Mouse (Mus musculus): ENCODE measurements around the gene Aox4. TPM values are rescaled to one million over a fixed set of nuclear protein-coding genes. Genes with fewer than 3 reads are reported as not detected.

Gene Aox4
- polyA plus RNA-seq, 1 experiment, result 1.0 TPM

DNA sequence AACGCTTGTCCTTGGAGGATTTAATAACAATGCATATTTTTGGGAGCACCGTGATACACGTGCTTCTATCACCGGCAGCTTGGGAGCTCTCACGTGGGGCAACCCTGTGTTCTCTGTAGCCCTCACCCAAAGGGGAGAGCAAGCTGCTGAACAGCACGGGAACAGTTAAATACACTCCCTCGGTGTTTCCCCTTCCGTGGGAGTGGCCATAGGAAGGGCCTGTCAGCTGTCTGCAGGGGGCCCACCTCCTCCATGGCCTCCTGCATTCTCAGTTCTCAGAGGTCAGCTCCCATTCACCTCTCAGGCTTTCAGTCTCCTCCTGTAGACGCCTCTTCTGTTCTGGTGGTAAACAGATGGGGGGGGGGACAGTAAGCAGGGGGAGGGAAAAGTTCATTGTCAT lies 65.7 kb downstream of the Aox4 start:
- H3K4me1 ChIP-seq (ENCODE audit: control insufficient read depth, insufficient read depth, low read length), result no peaks in the 10 kb centered on the region
- H3K27ac ChIP-seq (ENCODE audit: insufficient read depth, low read length), result no peak overlapping the region
- no peak for TF ChIP-seq POLR2A (IDR thresholded peaks at IDR 0.05; ENCODE audit: extremely low read depth, insufficient read depth, low read length)
- H3K4me3 ChIP-seq (ENCODE audit: insufficient read depth, low read length), result no peak overlapping the region

DNA sequence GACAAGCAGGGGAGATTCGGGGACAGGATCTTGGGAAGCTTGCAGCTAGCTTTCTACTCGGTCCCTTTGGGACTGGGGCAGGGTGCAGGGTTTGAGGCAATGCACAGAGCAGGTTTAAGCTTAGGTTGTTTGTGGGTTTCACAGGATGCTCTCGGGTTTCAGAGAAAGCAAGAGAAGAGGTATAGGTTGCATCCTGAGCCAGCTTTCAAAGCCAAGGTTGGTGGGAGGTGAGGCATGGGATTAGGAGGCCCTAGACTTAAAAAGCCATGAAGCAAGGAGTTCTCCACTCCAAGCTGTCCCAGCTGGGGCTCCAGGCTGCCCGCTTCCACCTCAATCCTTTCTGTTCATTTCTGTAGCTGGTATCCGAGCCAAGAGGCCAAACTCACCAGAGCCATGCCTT lies 67.8 kb downstream of the Aox4 start, which contains the start of gene Aox2:
Aox2 (plus strand) TSS at position 301 of the 400 bp plus-strand sequence.
- Histone ChIP-seq H3K27ac (ENCODE audit: insufficient read depth, low read length) (no peak within 1 kb of the TSS), H3K4me1 (ENCODE audit: control insufficient read depth, insufficient read depth, low read length) (no peaks in the 10 kb centered on the region), H3K4me3 (ENCODE audit: insufficient read depth, low read length) (no peak within 1 kb of the TSS)
- TF ChIP-seq CTCF (IDR thresholded peaks at IDR 0.05; ENCODE audit: extremely low read depth, insufficient read depth, low read length) (no peak), POLR2A (IDR thresholded peaks at IDR 0.05; ENCODE audit: extremely low read depth, insufficient read depth, low read length) (no peak)

DNA sequence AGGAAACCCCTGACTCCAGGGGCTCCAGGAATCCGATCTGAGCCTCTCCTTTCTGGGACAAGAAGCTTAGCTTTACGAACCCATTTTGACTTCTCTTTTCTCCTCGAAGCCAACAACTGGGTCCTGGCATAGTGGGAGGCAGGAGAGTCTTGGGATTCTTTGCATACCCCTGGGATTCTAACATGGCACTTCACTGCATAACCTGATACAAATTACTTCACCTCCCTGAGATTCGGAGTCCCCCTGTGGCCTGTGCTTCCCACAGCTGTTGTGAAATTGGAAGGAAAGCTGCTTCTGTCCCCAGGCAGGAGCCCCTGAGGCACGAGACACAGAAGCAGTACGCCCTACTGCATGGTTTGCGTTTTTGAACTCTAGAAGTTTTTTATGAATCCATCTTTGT lies 68.3 kb downstream of the Aox4 start:
- Histone ChIP-seq H3K4me1 (ENCODE audit: control insufficient read depth, insufficient read depth, low read length) (no peaks in the 10 kb centered on the region), H3K27ac (ENCODE audit: insufficient read depth, low read length) (no peak overlapping the region), H3K4me3 (ENCODE audit: insufficient read depth, low read length) (no peak overlapping the region)
- TF ChIP-seq CTCF (IDR thresholded peaks at IDR 0.05; ENCODE audit: extremely low read depth, insufficient read depth, low read length), result no peak
- TF ChIP-seq POLR2A (IDR thresholded peaks at IDR 0.05; ENCODE audit: extremely low read depth, insufficient read depth, low read length), result no peak

DNA sequence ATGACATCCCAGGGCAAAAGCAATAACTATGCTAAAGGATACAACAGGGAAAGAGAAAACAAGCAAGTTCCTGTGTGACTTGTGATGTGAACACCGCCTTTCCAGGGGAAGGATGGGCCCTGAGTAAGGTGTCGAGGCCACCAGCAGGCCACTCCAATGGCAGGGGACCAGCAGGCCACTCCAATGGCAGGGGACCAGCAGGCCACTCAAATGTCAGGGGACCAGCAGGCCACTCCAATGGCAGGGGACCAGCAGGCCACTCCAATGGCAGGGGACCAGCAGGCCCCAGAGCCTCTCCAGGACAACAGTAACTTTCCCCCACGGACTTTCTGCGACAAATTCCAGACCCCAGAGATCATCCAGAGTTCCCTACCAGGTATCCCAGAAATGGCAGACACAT lies 70.2 kb downstream of the Aox4 start:
- no peaks in the 10 kb centered on the region; the same call in 1 of the 2 replicates for H3K4me1 ChIP-seq (ENCODE audit: control insufficient read depth, insufficient read depth, low read length)
- TF ChIP-seq POLR2A (IDR thresholded peaks at IDR 0.05; ENCODE audit: extremely low read depth, insufficient read depth, low read length) (no peak), CTCF (IDR thresholded peaks at IDR 0.05; ENCODE audit: extremely low read depth, insufficient read depth, low read length) (no peak)
- H3K27ac ChIP-seq (ENCODE audit: insufficient read depth, low read length), result no peak overlapping the region
- H3K4me3 ChIP-seq (ENCODE audit: insufficient read depth, low read length), result no peak overlapping the region

DNA sequence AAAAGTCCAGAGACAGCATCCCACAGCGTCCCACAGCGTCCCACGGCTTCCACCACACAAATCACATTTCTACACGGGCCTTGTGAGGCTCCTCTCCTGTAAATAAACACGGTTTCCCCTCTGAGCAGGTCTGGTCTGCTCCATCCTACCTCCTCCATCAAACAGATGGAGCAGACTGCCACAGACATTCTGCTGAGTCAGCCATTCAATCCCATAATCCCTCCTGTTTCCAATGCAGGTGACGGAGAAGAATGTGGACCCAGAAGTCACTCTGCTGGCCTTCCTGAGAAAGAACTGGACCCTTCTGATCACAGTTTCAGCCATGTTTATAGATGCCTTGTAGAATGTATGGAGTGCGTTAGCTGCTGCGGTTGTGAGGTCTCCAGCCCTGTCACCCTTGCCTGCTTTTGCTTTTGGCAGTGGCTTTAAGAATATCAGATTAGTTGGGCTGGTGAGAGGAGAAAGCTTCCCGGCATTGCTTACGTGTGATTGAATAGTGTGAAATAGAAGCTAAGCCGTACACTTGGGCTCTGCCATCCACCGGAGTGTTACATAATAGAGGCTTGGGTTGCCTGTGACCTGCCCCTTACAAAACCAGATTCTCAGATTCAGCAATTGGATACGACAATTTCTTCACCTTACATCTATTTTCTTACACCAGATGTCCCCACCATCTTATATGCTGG lies 70.9 kb downstream of the Aox4 start:
- H3K27ac ChIP-seq (ENCODE audit: insufficient read depth, low read length), result no peak overlapping the region

DNA sequence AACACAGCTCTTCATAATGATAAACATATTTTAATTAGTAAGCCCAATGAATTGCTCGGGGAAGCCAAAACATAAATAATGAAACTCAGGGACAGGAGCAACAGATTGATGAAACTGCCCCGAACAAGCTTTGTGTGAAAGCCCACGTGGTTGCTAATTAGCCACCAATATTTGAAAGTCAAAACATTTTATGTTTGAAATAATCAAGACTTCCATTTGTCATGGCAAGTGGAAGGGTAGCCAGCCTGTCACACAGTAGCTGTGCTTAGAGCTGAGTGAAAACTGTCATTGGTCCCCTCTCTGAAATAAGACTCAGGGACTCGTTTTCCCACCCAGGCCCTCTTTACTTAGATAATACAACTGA lies 71.4 kb downstream of the Aox4 start:
- no peak for TF ChIP-seq CTCF (IDR thresholded peaks at IDR 0.05; ENCODE audit: extremely low read depth, insufficient read depth, low read length)
- TF ChIP-seq POLR2A (IDR thresholded peaks at IDR 0.05; ENCODE audit: extremely low read depth, insufficient read depth, low read length), result no peak
- Histone ChIP-seq H3K4me1 (ENCODE audit: control insufficient read depth, insufficient read depth, low read length) (no peaks in the 10 kb centered on the region; the same call in 1 of the 2 replicates), H3K27ac (ENCODE audit: insufficient read depth, low read length) (no peak overlapping the region), H3K4me3 (ENCODE audit: insufficient read depth, low read length) (no peak overlapping the region)

More for the DNA sequence above, 70.9 kb downstream of the Aox4 start:
- Histone ChIP-seq H3K4me3 (ENCODE audit: insufficient read depth, low read length) (no peak overlapping the region), H3K4me1 (ENCODE audit: control insufficient read depth, insufficient read depth, low read length) (no peaks in the 10 kb centered on the region; the same call in 1 of the 2 replicates)
- TF ChIP-seq CTCF (IDR thresholded peaks at IDR 0.05; ENCODE audit: extremely low read depth, insufficient read depth, low read length) (no peak), POLR2A (IDR thresholded peaks at IDR 0.05; ENCODE audit: extremely low read depth, insufficient read depth, low read length) (no peak)

DNA sequence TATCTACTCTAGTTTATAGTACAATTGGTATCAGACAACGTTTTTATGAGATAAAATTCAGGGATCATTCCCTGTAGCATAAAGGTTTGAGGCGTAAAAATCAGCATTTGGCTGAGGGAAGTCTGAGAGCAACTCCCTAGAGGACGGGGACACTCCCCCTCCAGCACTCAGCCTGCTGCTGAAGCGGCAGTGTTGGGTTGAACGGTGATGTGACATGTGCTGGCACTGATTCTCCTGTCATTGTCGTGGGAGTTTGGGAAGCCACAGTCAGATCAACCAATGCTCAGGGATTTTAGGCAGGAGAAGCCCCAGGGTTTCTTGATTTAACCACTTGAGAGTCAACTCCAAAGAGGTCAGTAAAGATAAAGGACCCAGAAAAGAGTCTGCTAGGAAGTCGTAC lies 74.3 kb downstream of the Aox4 start:
- H3K4me1 ChIP-seq (ENCODE audit: control insufficient read depth, insufficient read depth, low read length), result no peaks in the 10 kb centered on the region; the same call in 1 of the 2 replicates
- no peak overlapping the region for H3K4me3 ChIP-seq (ENCODE audit: insufficient read depth, low read length)
- H3K27ac ChIP-seq (ENCODE audit: insufficient read depth, low read length), result no peak overlapping the region
- TF ChIP-seq POLR2A (IDR thresholded peaks at IDR 0.05; ENCODE audit: extremely low read depth, insufficient read depth, low read length) (no peak), CTCF (IDR thresholded peaks at IDR 0.05; ENCODE audit: extremely low read depth, insufficient read depth, low read length) (no peak)

DNA sequence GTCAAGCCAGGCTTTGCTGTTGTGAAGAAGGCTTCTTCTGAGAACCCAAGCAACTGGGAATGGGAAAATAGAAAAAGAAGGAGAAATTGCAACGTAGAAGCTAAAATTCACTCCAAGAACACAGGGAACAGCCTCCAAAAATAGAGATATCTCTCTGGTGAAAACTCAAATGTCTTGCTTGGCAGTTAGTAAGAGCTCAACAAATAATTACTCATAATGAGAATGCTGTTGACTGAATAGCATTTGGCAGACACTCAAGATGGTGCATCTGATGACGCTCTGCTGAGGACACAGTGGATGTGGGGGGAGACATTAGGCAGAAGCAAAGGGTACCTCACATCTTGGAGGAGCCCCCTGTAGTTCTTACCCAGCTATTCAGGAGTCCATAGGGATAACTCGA lies 77.9 kb downstream of the Aox4 start:
- no peak overlapping the region for H3K27ac ChIP-seq (ENCODE audit: insufficient read depth, low read length)
- no peak overlapping the region for H3K4me3 ChIP-seq (ENCODE audit: insufficient read depth, low read length)
- H3K4me1 ChIP-seq (ENCODE audit: control insufficient read depth, insufficient read depth, low read length), result no peaks in the 10 kb centered on the region; the same call in 1 of the 2 replicates
- TF ChIP-seq CTCF (IDR thresholded peaks at IDR 0.05; ENCODE audit: extremely low read depth, insufficient read depth, low read length), result no peak
- TF ChIP-seq POLR2A (IDR thresholded peaks at IDR 0.05; ENCODE audit: extremely low read depth, insufficient read depth, low read length), result no peak

DNA sequence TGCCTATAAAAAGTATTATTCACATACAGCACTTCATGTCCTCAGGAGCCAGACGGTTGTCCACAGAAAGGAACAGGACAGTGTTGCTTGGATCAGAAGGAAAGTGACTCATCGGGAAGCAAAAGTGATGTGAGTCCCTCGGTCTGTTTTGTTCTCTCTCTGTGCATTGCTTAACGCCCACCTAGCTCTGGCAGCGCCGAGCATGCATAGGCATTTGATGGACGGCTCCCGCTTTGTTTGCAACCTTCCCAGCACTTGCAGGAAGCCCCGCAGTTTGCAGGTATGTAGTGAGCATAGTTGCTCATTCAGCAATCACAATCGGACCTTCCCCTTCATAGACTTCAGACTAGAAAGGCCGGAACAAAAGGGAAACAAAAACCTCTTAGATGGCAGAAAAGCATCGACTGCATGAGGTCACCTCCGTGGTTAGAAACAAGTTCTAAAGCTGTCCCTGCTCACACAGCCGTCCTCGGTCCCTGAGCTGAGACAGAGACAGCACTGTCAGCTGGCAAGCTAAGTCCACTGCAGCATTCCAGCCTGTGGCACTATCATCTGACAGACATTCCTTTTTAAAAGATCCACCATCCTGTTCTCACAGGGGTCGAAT lies 79.8 kb downstream of the Aox4 start:
- TF ChIP-seq POLR2A (IDR thresholded peaks at IDR 0.05; ENCODE audit: extremely low read depth, insufficient read depth, low read length), result no peak
- TF ChIP-seq CTCF (IDR thresholded peaks at IDR 0.05; ENCODE audit: extremely low read depth, insufficient read depth, low read length), result no peak
- H3K4me3 ChIP-seq (ENCODE audit: insufficient read depth, low read length), result no peak overlapping the region
- H3K4me1 ChIP-seq (ENCODE audit: control insufficient read depth, insufficient read depth, low read length), result no peaks in the 10 kb centered on the region
- H3K27ac ChIP-seq (ENCODE audit: insufficient read depth, low read length), result no peak overlapping the region
